Mouse (Mus musculus): ENCODE results near the gene Zap70. TPM values are rescaled to one million over a fixed set of nuclear protein-coding genes. Genes with fewer than 3 reads are reported as not detected.

Zap70 gene
- polyA plus RNA-seq, 1 experiment from 2014 or later = 1.3 TPM

GRCm38 (mm10) chr1:36824356-36824755 is 62.8 kb downstream of the Zap70 start:
- WGBS = 95% methylated on average over 5 of the region's 5 CpGs

DNA sequence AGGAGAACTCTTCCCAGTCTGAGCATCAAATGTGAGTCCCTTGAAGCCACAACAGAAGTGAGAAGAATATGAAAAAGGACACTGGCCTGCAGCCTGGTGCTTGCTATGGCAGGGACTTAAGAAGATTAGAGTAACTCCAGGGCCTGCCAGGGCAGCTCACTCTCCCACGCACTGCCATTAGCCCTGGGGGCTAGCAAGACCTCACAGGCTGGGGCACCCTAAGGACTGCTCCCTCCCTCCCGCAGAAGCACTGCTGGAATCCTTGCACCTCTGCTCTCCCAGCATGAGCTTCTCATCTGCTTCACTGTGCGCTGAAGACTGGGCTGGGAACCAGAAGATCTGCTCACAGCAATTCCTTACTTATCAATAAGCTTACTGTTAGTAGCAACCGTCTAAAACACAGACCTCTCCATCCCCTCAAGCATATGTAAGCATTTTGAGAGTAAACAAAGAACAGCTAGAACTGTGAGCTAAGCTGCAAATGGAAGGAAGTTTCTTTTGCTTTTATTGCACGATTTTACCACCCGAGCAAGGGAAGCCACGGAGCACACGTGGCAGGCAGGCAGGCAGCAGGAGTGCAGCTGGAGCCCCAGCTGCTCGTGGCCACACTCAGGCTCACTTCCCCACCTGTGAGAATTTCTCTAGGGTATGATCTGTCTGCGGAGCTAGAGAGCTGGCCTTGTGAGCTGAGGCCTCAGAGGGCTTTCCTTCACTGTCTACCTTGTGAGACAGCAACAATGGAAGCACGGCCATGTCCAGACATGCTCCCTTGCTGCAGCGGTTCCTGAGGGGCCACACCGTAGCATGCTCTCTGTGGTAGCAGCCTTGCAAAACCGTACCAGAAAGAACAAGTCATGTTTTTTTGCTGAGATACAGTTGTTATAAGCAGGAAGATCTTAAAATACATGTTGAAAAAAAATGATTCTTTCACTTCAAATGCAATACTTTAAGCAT is 69.6 kb downstream of the Zap70 start:
- H3K4me1 ChIP-seq (ENCODE audit: control insufficient read depth, insufficient read depth, low read length) = no peaks in the 10 kb centered on the region
- no peak overlapping the region for H3K4me2 ChIP-seq (ENCODE audit: low read depth)
- H3K9ac ChIP-seq (ENCODE audit: low read length) = no peak overlapping the region
- DNase-seq (ENCODE audit: low spot score) = no peak
- no peak overlapping the region for H3K27ac ChIP-seq (ENCODE audit: low read depth, low read length)
- ATAC-seq (ENCODE audit: insufficient read depth, low FRiP score, low TSS enrichment) = no peak
- no peaks in the 10 kb centered on the region for H3K27me3 ChIP-seq (ENCODE audit: control insufficient read depth, insufficient read depth, low read length)
- no peak overlapping the region for H3K4me3 ChIP-seq (ENCODE audit: low read depth, low read length)
- WGBS = 65% methylated on average over 14 of the region's 14 CpGs
- H3K36me3 ChIP-seq (ENCODE audit: control insufficient read depth, insufficient read depth, low read length) = peaks cover 6% of the 10 kb centered on the region; the same call in 1 of the 2 replicates
- no peaks in the 10 kb centered on the region for H3K9me3 ChIP-seq (ENCODE audit: control insufficient read depth, low read length)

More at GRCm38 (mm10) chr1:36824356-36824755, 62.8 kb downstream of the Zap70 start:
- no peak overlapping the region for H3K9ac ChIP-seq (ENCODE audit: low read length)
- no peak overlapping the region for H3K4me3 ChIP-seq (ENCODE audit: low read depth, low read length)
- ATAC-seq (ENCODE audit: insufficient read depth, low FRiP score, low TSS enrichment) (no peak), DNase-seq (ENCODE audit: low spot score) (no peak)
- H3K27me3 ChIP-seq (ENCODE audit: control insufficient read depth, insufficient read depth, low read length) = no peaks in the 10 kb centered on the region
- H3K27ac ChIP-seq (ENCODE audit: low read depth, low read length) = no peak overlapping the region
- no peaks in the 10 kb centered on the region; the same call in 1 of the 2 replicates for H3K36me3 ChIP-seq (ENCODE audit: control insufficient read depth, insufficient read depth, low read length)
- no peaks in the 10 kb centered on the region for H3K9me3 ChIP-seq (ENCODE audit: control insufficient read depth, low read length)
- no peaks in the 10 kb centered on the region for H3K4me1 ChIP-seq (ENCODE audit: control insufficient read depth, insufficient read depth, low read length)
- H3K4me2 ChIP-seq (ENCODE audit: low read depth) = no peak overlapping the region

Other genes with a start within 250 kb of the Zap70 start
- gene Cnnm3, start 249.9 kb upstream of the Zap70 start, polyA plus RNA-seq (2014; fragmentation: Nextera tagmentation; extraction: Ambion mirVana) = 5.2 and 5.6 TPM in 2 replicates
- gene Ankrd23, start 224.9 kb upstream of the Zap70 start, polyA plus RNA-seq (2014; fragmentation: Nextera tagmentation; extraction: Ambion mirVana) = 7.1 and 7.2 TPM in 2 replicates
- gene Gm42417, start 222.4 kb upstream of the Zap70 start, polyA plus RNA-seq (2014; fragmentation: Nextera tagmentation; extraction: Ambion mirVana) = 0.28 TPM in 1 of 2 replicates, not detected in the other
- 15.3 and 16.2 TPM in 2 replicates for gene Ankrd39, start 214.4 kb upstream of the Zap70 start, polyA plus RNA-seq (2014; fragmentation: Nextera tagmentation; extraction: Ambion mirVana)
- gene Sema4c, start 203.4 kb upstream of the Zap70 start, polyA plus RNA-seq (2014; fragmentation: Nextera tagmentation; extraction: Ambion mirVana) = 3.6 and 4.6 TPM in 2 replicates
- 0.30 TPM in 1 of 2 replicates, not detected in the other for gene Fam178b, start 78.6 kb upstream of the Zap70 start, polyA plus RNA-seq (2014; fragmentation: Nextera tagmentation; extraction: Ambion mirVana)
- 528 and 531 TPM in 2 replicates for gene Cox5b, start 70.3 kb upstream of the Zap70 start, polyA plus RNA-seq (2014; fragmentation: Nextera tagmentation; extraction: Ambion mirVana)
- gene 4933424G06Rik, start 51.6 kb upstream of the Zap70 start, polyA plus RNA-seq (2014; fragmentation: Nextera tagmentation; extraction: Ambion mirVana) = not detected in 2 replicates
- 127 and 135 TPM in 2 replicates for gene Actr1b, start 47.4 kb upstream of the Zap70 start, polyA plus RNA-seq (2014; fragmentation: Nextera tagmentation; extraction: Ambion mirVana)
- gene Tmem131, start 181.9 kb downstream of the Zap70 start, polyA plus RNA-seq (2014; fragmentation: Nextera tagmentation; extraction: Ambion mirVana) = 19.3 and 19.5 TPM in 2 replicates

Data from neural tube, embryonic 11.5 days (tissue).